Mouse (Mus musculus) heart, adult 18-20 months (tissue): ENCODE results near the gene Mt2. TPM values are rescaled to one million over a fixed set of nuclear protein-coding genes. Genes with fewer than 3 reads are reported as not detected.

ENCODE experiments used
- DNase-seq, 2 experiments: peaks; one replicate each; pipeline ENCODE4 v3.0.0; 2021 to 2022; ENCODE audit warnings: mixed read lengths in 1 of 2
- total RNA-seq, 2 experiments: library from RNA; stranded (reverse); gene quantifications; 2 replicates each; pipeline ENCODE4 v1.2.3; 2021

The Mt2 gene
- total RNA-seq, 2 experiments from 2014 or later: 24.4 to 89.7 TPM

DNA sequence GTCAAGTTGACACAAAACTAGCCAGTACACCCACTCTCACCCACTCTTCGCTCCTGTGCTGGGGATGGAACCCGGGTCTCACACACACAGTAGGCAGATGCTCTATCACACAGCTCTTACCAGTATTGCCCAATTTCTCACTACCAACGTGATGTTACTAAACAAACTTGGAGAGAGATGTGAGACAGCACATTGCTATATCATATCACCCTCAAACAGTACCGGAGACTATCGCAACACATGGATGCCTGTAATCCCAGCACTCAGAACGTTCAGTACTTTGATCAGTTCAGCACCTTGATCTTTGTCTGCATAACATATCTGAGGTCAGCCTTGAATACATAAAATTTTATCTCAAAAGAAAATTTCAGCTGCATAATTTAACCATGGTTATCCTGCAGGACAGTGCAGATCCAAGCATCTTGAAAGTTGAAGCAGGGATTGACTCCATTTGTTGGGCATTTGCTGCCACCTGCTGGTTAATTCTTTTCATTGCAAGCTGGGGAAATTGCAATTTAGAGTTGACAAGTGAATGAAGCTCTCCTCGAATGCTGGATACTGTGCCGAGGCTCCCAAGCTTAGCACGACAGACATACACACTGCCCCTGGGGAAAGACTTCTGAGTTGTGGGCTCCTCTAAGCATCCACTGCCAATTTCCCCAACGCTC lies 26.9 kb downstream of the Mt2 start:
- DNase-seq: peak; percentile 53 to 85

DNA sequence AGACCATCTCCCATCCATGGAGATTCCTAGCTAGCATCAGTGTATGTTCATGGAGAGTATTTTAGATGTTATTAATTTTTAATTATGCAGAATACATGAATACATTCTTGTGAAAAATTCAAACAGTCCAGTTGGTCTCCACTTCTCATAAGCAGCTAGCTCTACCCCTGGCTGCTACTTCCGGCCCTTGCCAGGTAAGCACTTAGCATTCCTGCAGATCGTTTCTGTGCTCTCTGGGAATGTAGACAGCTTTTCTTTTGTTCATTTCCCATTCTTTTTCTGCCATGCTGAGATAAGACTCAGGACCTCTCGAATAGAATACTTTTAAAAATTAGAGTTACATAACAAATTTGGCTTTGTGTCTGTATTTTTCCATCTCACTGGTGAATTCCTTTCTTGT lies 31.6 kb downstream of the Mt2 start:
- DNase-seq: no peak

DNA sequence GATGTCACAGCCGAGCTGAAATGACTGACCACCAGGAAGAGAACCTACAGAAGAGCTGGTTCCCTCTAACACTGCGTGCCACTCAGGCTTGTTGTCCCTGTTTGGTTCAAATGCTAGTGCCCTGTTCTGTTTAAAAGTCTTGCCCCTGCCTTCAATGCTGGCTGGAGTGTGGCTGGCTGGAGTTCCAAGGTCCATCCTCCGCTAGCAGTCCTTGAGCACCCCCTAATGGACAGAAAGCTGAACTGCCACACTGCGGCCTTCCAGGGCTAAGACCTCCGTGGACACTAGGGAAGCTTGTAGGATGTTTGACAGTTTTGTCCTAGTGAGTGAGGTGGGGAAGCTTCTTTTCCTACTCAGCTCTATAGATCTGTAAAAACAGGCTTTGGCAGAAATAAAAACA lies 33.3 kb downstream of the Mt2 start:
- peak; percentile 56 to 85 for DNase-seq

DNA sequence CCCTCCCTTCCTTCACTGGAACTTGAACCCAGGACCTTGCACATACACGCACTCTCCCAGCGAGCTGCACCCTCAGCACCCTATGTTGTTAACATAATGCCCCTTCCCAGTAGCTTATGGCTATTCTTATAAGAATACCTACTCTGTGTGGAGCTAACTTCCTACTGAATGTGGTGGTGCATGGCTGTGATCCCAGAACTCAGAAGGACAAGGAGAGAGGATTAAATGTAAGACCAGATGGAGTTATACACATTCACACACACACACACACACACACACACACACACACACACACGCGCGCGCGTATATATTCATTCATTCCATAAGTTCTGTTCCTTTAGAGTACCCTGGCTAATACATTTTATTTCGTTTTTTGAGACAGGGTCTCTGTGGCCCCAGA lies 33.8 kb downstream of the Mt2 start:
- no peak for DNase-seq

DNA sequence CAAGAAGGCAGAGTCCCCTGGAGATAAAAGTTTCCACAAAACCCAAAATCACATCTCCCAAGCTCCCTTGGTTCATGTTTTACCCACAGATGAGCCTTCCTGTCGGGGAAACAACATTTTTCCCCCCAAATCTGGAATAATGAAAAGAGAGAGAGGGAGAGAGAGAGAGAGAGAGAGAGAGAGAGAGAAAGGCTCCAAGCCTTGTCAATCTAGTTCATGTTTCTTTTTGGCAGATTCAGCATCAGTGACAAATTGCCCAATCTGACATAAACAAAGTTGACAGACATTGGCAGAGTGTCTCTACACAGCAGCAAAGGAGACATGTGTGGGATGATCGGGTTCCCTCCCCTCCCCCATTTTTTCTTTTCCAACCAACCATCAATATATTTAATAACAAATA lies 35.0 kb downstream of the Mt2 start:
- no peak for DNase-seq

DNA sequence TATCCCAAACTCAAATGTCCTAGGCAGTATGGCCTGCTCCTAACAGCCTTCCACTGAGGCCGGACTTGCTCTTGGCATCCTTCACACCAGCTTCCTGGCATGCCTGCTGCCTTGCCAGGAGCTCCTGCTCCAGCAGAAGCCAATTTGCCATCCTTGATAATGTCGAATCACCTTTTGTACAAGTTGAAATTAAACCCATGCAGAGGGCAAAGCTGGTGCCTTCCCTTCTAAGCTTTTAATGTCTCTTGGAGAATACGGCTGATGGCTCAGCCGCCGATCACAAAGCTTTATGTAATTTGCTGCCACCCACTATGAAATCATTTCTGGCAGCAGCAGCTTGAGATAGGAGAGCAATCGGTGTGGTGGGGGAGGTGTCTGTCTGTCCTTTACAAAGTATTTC lies 37.2 kb downstream of the Mt2 start:
- DNase-seq: peak; percentile 13 to 36

DNA sequence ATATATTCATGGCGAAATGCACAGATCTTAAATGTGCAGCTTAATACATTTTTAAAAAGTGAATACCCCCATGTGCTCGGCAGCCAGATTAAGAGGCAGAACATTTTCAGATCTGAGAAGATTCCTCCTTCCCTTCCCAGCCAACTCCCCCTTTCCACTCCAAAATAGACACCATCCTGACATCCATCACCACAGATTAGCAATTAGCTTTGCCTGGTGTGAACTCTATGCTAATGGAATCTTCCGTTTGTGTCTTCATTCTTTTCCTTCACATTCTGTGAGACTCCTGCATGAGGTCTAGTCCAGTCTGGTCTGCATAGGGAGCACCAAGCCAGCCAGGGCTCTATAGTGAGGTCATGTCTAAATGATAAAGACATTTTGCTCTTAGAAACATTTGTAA lies 37.8 kb downstream of the Mt2 start:
- no peak for DNase-seq

DNA sequence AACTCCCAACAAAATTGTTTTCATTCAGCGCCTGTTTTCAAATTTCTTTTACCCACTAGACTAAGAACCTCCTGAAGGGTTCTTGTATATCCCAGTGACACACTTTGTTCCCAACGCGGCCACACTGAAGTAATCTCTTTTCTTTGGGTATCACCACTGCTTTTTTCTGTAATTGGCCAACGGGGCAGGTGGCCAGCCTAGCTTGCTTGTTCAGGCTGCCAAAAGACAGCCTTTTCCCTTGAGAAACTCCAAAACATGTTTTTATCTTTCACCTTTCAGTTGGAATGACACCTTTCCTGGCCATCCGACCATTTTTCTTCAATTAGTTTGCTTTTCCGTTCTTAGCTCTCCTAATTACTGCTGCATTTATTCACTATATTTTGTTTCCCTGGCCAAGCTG lies 41.4 kb downstream of the Mt2 start:
- DNase-seq: no peak

DNA sequence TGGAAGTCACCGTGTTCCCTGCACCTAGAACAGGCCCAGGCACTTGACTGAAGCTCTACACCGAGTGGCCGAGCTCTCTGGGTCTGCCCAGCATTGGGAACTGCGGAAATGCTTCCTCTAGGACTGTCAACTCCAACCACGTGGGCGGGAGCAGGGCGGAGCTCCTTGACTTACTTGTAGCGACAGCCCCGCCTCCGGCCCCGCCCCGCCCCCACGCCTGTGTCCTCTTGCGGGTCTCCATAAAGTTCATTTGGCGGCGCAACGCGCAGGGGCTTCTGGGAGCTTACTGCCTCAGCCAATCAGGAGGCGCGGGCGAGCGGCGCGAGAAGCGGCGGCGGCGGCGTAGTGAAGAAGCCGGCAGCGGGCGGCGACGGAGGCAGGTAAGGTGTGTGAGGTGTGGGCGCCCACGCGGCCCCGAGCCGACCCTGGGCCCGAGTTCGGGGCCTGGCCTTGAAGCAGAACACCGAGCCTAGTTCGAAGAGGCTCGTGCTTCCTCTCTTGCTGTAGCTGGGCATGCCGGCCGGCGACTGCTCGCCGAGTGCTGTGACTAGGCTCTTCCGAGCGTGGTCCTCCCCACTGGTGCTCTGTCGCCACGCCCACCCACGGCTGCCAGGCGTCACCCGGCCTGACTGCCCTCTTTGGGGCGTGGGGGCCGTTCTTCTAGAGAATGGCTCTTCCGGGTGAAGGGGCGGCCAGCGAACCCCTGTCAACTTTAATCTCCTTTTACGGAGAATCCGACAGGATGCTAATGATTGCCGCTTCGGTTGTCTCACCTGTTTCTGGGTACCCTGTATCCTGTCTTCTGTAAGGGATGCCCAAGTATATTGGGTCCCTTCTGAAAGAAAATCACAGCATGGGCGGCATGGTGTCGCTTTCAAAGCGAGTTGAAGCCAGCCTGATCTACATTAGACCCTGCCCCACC lies 42.0 kb downstream of the Mt2 start, which contains the start of gene Nup93:
Gene Nup93 (plus strand): TSS at position 313 of the 922 bp plus-strand sequence.
- DNase-seq: peak; percentile 98 to 99

Other genes with a start within 250 kb of the Mt2 start
- gene Amfr, start 159.8 kb upstream of the Mt2 start, total RNA-seq: 100 to 1,000 TPM; 130 to 155 TPM
- 10 to 100 TPM; 23.6 to 24.7 TPM for gene Nudt21, start 135.6 kb upstream of the Mt2 start, total RNA-seq
- 10 to 100 TPM; 31.0 to 35.5 TPM for gene Ogfod1, start 135.5 kb upstream of the Mt2 start, total RNA-seq
- gene Bbs2, start 73.7 kb upstream of the Mt2 start, total RNA-seq: 10 to 100 TPM in 1 of 2 experiments, 1 to 10 TPM in 1; 7.6 to 10.1 TPM
- not detected for gene Mt4, start 35.5 kb upstream of the Mt2 start, total RNA-seq
- 1 to 10 TPM; 2.2 to 2.4 TPM for gene Mt3, start 20.1 kb upstream of the Mt2 start, total RNA-seq
- 100 to 1,000 TPM; 240 to 413 TPM for gene Mt1, start 6.4 kb downstream of the Mt2 start, total RNA-seq
- 10 to 100 TPM; 15.6 to 16.2 TPM for gene Nup93, start 41.9 kb downstream of the Mt2 start, total RNA-seq
- under 1 TPM; 0.12 to 0.41 TPM for gene Slc12a3, start 156.5 kb downstream of the Mt2 start, total RNA-seq
- 100 to 1,000 TPM; 204 to 275 TPM for gene Herpud1, start 213.8 kb downstream of the Mt2 start, total RNA-seq